Mouse (Mus musculus) CH12.LX (cell line): ENCODE measurements at regions not wholly inside any gene's neighbourhood (a gene's known extent, or its start where the extent isn't known, plus 50 kb on each side); places are given as distances from the start of the nearest gene placed in this dataset.

Experiments used
- DNase-seq: peaks from one replicate; pipeline ENCODE4 v3.0.0-alpha.2; 2013; ENCODE audit errors: extremely low read depth
- H3K27ac ChIP-seq: 2 replicates; pipeline ENCODE4 v1.5.1; 2012; ENCODE audit warnings: low read depth, mild to moderate bottlenecking, control low read depth, moderate library complexity; ENCODE audit not compliant: insufficient read depth
- H3K27me3 ChIP-seq: replicated peaks from 2 replicates; pipeline ENCODE3; 2012; ENCODE audit warnings: inconsistent platforms
- H3K36me3 ChIP-seq, 2 experiments: replicated peaks in 1 of 2; 2 replicates each; pipeline versions ENCODE3 to v1.6.1; 2012; ENCODE audit warnings: inconsistent platforms in 1 of 2, low read length in 1 of 2, mild to moderate bottlenecking in 1 of 2, mixed read lengths in 1 of 2, moderate library complexity in 1 of 2; ENCODE audit not compliant: control insufficient read depth in 1 of 2, insufficient read depth in 1 of 2
- H3K4me1 ChIP-seq, 2 experiments: 2 replicates each; pipeline ENCODE4 v1.6.1; 2012; ENCODE audit warnings: inconsistent platforms in 1 of 2, moderate library complexity in 1 of 2; ENCODE audit not compliant: insufficient read depth in 2 of 2, control insufficient read depth in 1 of 2
- H3K4me2 ChIP-seq: 2 replicates; pipeline ENCODE4 v1.6.1; 2012; ENCODE audit warnings: low read depth, mild to moderate bottlenecking, control low read depth; ENCODE audit not compliant: poor library complexity, insufficient read depth, severe bottlenecking
- H3K4me3 ChIP-seq, 3 experiments: fragments of 150-350 bp in 1 of 3; sonication (generic) in 1 of 3; replicated peaks in 1 of 3; 2 replicates each; pipeline versions ENCODE3 to v1.5.1; 2011 to 2012; ENCODE audit warnings: low read depth in 2 of 3, low read length in 2 of 3, mild to moderate bottlenecking in 2 of 3, moderate library complexity in 2 of 3, control low read depth in 1 of 3, improper control_type of control experiment in 1 of 3, inconsistent platforms in 1 of 3, mixed read lengths in 1 of 3; ENCODE audit not compliant: poor library complexity in 1 of 3
- H3K79me2 ChIP-seq: replicated peaks from 2 replicates; pipeline ENCODE4 v1.6.1; 2012; ENCODE audit warnings: mild to moderate bottlenecking, moderate library complexity; ENCODE audit not compliant: control insufficient read depth, poor library complexity, insufficient read depth, severe bottlenecking; ENCODE audit errors: extremely low read depth
- H3K9ac ChIP-seq: 2 replicates; pipeline ENCODE4 v1.6.1; 2012; ENCODE audit warnings: low read depth, mild to moderate bottlenecking, control low read depth, moderate library complexity; ENCODE audit not compliant: insufficient read depth
- H3K9me3 ChIP-seq: replicated peaks from 2 replicates; pipeline ENCODE3; 2012; ENCODE audit warnings: low read length, inconsistent platforms, mixed read lengths
- CHD1 ChIP-seq: IDR thresholded peaks from 2 replicates; pipeline ENCODE4 v1.6.1; 2012; ENCODE audit warnings: low read depth, low read length, improper control_type of control experiment, inconsistent platforms
- CTCF ChIP-seq, 2 experiments: IDR thresholded peaks in 1 of 2; conservative IDR thresholded peaks in 1 of 2; 2 replicates each; pipeline ENCODE4 v1.5.1; 2011 to 2012; ENCODE audit warnings: low read depth in 2 of 2, low read length in 2 of 2, improper control_type of control experiment in 1 of 2, inconsistent platforms in 1 of 2, mild to moderate bottlenecking in 1 of 2, moderate library complexity in 1 of 2
- E2F4 ChIP-seq: IDR thresholded peaks from 2 replicates; pipeline ENCODE4 v1.6.1; 2011; ENCODE audit warnings: low read depth, low read length, improper control_type of control experiment; ENCODE audit not compliant: insufficient replicate concordance
- ELF1 ChIP-seq: IDR thresholded peaks from 2 replicates; pipeline ENCODE4 v1.6.1; 2014; ENCODE audit warnings: low read depth, mild to moderate bottlenecking, inconsistent platforms, low read length, improper control_type of control experiment
- ETS1 ChIP-seq: conservative IDR thresholded peaks from 2 replicates; pipeline ENCODE4 v1.6.1; 2012; ENCODE audit warnings: low read depth, mild to moderate bottlenecking, inconsistent platforms, low read length, improper control_type of control experiment, moderate library complexity
- HCFC1 ChIP-seq: IDR thresholded peaks from 2 replicates; pipeline ENCODE4 v1.6.1; 2012; ENCODE audit warnings: low read depth, mild to moderate bottlenecking, inconsistent platforms, low read length, improper control_type of control experiment
- IRF4 ChIP-seq: IDR thresholded peaks from 2 replicates; pipeline ENCODE4 v1.6.1; 2014; ENCODE audit warnings: low read depth, mild to moderate bottlenecking, inconsistent platforms, low read length, improper control_type of control experiment
- JUN ChIP-seq: IDR thresholded peaks from 2 replicates; pipeline ENCODE4 v1.6.1; 2011; ENCODE audit warnings: low read depth, mild to moderate bottlenecking, low read length, improper control_type of control experiment, moderate library complexity; ENCODE audit not compliant: insufficient read depth
- KAT2A ChIP-seq: IDR thresholded peaks from 2 replicates; pipeline ENCODE4 v1.6.1; 2012; ENCODE audit warnings: low read length, improper control_type of control experiment, inconsistent platforms; ENCODE audit not compliant: insufficient replicate concordance
- MAFK ChIP-seq: IDR thresholded peaks from 2 replicates; pipeline ENCODE4 v1.6.1; 2011; ENCODE audit warnings: low read length, improper control_type of control experiment; ENCODE audit not compliant: insufficient replicate concordance
- MEF2A ChIP-seq: IDR thresholded peaks from 2 replicates; pipeline ENCODE4 v1.6.1; 2014; ENCODE audit warnings: low read depth, mild to moderate bottlenecking, inconsistent platforms, low read length, improper control_type of control experiment, borderline replicate concordance
- MXI1 ChIP-seq: IDR thresholded peaks from 2 replicates; pipeline ENCODE4 v1.6.1; 2011; ENCODE audit warnings: mild to moderate bottlenecking, low read depth, low read length, improper control_type of control experiment
- NELFE ChIP-seq: IDR thresholded peaks from 2 replicates; pipeline ENCODE4 v1.6.1; 2011; ENCODE audit warnings: low read depth, low read length, improper control_type of control experiment
- NRF1 ChIP-seq: IDR thresholded peaks from 2 replicates; pipeline ENCODE4 v1.6.1; 2014; ENCODE audit warnings: low read depth, mild to moderate bottlenecking, inconsistent platforms, low read length, improper control_type of control experiment, moderate library complexity
- PAX5 ChIP-seq: IDR thresholded peaks from 2 replicates; pipeline ENCODE4 v1.6.1; 2012; ENCODE audit warnings: low read length, inconsistent platforms, mixed read lengths
- POLR2AphosphoS2 ChIP-seq: IDR thresholded peaks from 2 replicates; pipeline ENCODE4 v1.6.1; 2011; ENCODE audit warnings: low read depth, low read length, improper control_type of control experiment
- RAD21 ChIP-seq: IDR thresholded peaks from 2 replicates; pipeline ENCODE4 v1.6.1; 2011; ENCODE audit warnings: low read depth, mild to moderate bottlenecking, low read length, improper control_type of control experiment, moderate library complexity
- RCOR1 ChIP-seq: conservative IDR thresholded peaks from 2 replicates; pipeline ENCODE4 v1.6.1; 2012; ENCODE audit warnings: low read depth, mild to moderate bottlenecking, inconsistent platforms, low read length, improper control_type of control experiment
- SIN3A ChIP-seq: IDR thresholded peaks from 2 replicates; pipeline ENCODE4 v1.6.1; 2012; ENCODE audit warnings: low read length, improper control_type of control experiment, inconsistent platforms
- TBP ChIP-seq: conservative IDR thresholded peaks from 2 replicates; pipeline ENCODE4 v1.6.1; 2011; ENCODE audit warnings: low read depth, low read length, improper control_type of control experiment
- TCF12 ChIP-seq: IDR thresholded peaks from 2 replicates; pipeline ENCODE4 v1.6.1; 2014; ENCODE audit warnings: low read depth, mild to moderate bottlenecking, inconsistent platforms, low read length, improper control_type of control experiment
- UBTF ChIP-seq: IDR thresholded peaks from 2 replicates; pipeline ENCODE4 v1.6.1; 2012; ENCODE audit warnings: low read depth, mild to moderate bottlenecking, inconsistent platforms, low read length, improper control_type of control experiment, moderate library complexity
- USF2 ChIP-seq: conservative IDR thresholded peaks from 2 replicates; pipeline ENCODE4 v1.6.1; 2011; ENCODE audit warnings: low read depth, low read length, improper control_type of control experiment
- ZMIZ1 ChIP-seq: IDR thresholded peaks from 2 replicates; pipeline ENCODE4 v1.6.1; 2012; ENCODE audit warnings: low read depth, mild to moderate bottlenecking, inconsistent platforms, low read length, improper control_type of control experiment
- ZNF384 ChIP-seq: IDR thresholded peaks from 2 replicates; pipeline ENCODE4 v1.6.1; 2012; ENCODE audit warnings: low read depth, low read length, improper control_type of control experiment, inconsistent platforms
- dilution Hi-C: fragments of 300-500 bp; cut with MboI; formaldehyde crosslinking; loops from 2 replicates; pipeline ENCODE4 v1.14.3; 2020; ENCODE audit warnings: low sequenced_read_pairs; ENCODE audit not compliant: extremely low pct_unique_long_range_greater_than_20kb, extremely low pct_ligation_motif_present
- in situ Hi-C: fragments of 300-500 bp; cut with MboI; formaldehyde crosslinking; loops from 3 replicates; pipeline ENCODE4 v1.14.3; 2019; ENCODE audit warnings: low sequenced_read_pairs, low pct_ligation_motif_present, low pct_unique_long_range_greater_than_20kb, mixed read lengths

DNA sequence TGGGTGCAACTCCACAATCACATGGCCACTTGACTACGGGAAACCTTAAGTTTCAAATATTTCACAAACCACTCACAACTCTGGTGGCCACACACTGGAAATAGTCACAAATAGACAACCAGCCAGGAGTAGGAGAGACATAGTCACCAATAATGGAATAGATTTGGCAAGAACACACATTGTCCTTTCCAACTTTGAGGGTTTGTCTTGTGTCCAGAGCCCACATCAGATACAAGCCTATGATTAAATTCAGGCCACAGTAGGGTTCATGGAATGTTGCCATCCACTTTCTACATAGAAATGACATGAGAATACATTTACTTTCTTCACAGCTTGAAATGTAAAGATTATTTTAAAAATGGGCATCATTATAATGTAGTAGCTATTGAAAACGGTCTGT lies 118.6 kb upstream of the Abi3bp start:
- no peak overlapping the region for H3K9ac ChIP-seq
- no peaks in the 10 kb centered on the region for H3K9me3 ChIP-seq
- H3K79me2 ChIP-seq = no peaks in the 10 kb centered on the region
- no peaks in the 10 kb centered on the region for H3K36me3 ChIP-seq
- no peak overlapping the region for H3K4me2 ChIP-seq
- no peak overlapping the region for H3K4me3 ChIP-seq
- no peak overlapping the region for H3K27ac ChIP-seq
- no peak for TF ChIP-seq MEF2A
- no peak for TF ChIP-seq RCOR1
- TF ChIP-seq USF2 = no peak
- TF ChIP-seq IRF4 = no peak
- TF ChIP-seq UBTF = no peak
- TF ChIP-seq KAT2A = no peak
- TF ChIP-seq E2F4 = no peak
- no peak for TF ChIP-seq ETS1
- no peak for TF ChIP-seq NRF1
- TF ChIP-seq ZNF384 = no peak
- no peak for TF ChIP-seq MAFK
- no peak for TF ChIP-seq ELF1
- no peak for TF ChIP-seq CHD1
- TF ChIP-seq RAD21 = no peak
- TF ChIP-seq JUN = no peak
- no peaks in the 10 kb centered on the region for H3K27me3 ChIP-seq
- H3K4me1 ChIP-seq = no peaks in the 10 kb centered on the region
- dilution Hi-C loops (no loop called here), in situ Hi-C loops (no loop called here)
- no peak for DNase-seq

DNA sequence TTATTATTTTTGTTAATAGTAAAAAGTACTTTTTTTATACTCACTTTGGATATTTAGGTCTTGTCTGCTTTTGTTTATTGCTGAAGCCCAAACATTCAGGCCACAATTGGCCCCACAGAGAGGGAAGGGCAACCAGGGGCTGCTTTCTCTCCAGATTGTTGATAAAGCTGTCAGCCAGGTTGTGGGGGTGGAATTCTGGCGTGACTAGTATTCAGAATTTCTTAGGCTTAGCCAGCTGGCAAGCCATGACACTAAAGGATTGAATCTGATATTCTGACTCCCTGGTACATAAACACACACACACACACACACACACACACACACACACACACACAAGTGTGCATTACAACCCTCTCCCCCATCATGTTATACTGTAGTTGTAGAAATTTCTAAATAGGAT lies 116.7 kb upstream of the Abi3bp start:
- Histone ChIP-seq H3K4me2 (no peak overlapping the region), H3K9ac (no peak overlapping the region), H3K36me3 (no peaks in the 10 kb centered on the region), H3K27me3 (no peaks in the 10 kb centered on the region), H3K9me3 (peaks cover 4% of the 10 kb centered on the region), H3K4me1 (no peaks in the 10 kb centered on the region), H3K27ac (no peak overlapping the region), H3K79me2 (no peaks in the 10 kb centered on the region), H3K4me3 (no peak overlapping the region)
- in situ Hi-C loops = no loop called here
- no peak for DNase-seq
- TF ChIP-seq ZNF384 (no peak), MEF2A (no peak), IRF4 (no peak), TBP (no peak), KAT2A (no peak), ZMIZ1 (no peak), TCF12 (no peak), NELFE (no peak), MXI1 (no peak), PAX5 (no peak), SIN3A (no peak), JUN (no peak), CTCF (conservative IDR thresholded peaks at IDR 0.05 in 1 of 2, IDR thresholded peaks at IDR 0.05 in 1 of 2; ENCODE audit: low read depth in 2 of 2, low read length in 2 of 2) (no peak), HCFC1 (no peak), POLR2AphosphoS2 (no peak), ELF1 (no peak), NRF1 (no peak), RAD21 (no peak)
- dilution Hi-C loops = no loop called here
